Mouse (Mus musculus) G1E (cell line): Measurements from ENCODE around the gene Fhit. TPM values are rescaled to one million over a fixed set of nuclear protein-coding genes. Genes with fewer than 3 reads are reported as not detected.
"Not testable (repeated sequence)": the region's sequence is repeated elsewhere in the genome, so short reads cannot be mapped to it uniquely, and the experiment has no call there.

ENCODE experiments used
- ATAC-seq: 2 replicates; pipeline ENCODE4 v1.8.0; 2016; ENCODE audit warnings: mild to moderate bottlenecking; ENCODE audit not compliant: insufficient number of reproducible peaks, poor library complexity, low FRiP score, severe bottlenecking; ENCODE audit errors: extremely low read depth
- DNase-seq: peaks from one replicate; pipeline ENCODE4 v3.0.0; 2012; ENCODE audit warnings: low spot score
- H3K27me3 ChIP-seq: 2 replicates; pipeline ENCODE4 v1.6.1; 2012; ENCODE audit warnings: mild to moderate bottlenecking, low read length, inconsistent platforms; ENCODE audit not compliant: insufficient read depth
- H3K36me3 ChIP-seq: replicated peaks from 2 replicates; pipeline ENCODE3; 2012; ENCODE audit warnings: mild to moderate bottlenecking, inconsistent platforms
- H3K4me1 ChIP-seq: 2 replicates; pipeline ENCODE4 v1.6.1; 2012; ENCODE audit warnings: low read depth, low read length, inconsistent platforms, mixed read lengths; ENCODE audit not compliant: insufficient read depth
- H3K4me3 ChIP-seq: 2 replicates; pipeline ENCODE4 v1.5.1; 2012; ENCODE audit warnings: low read depth, mild to moderate bottlenecking, inconsistent platforms, low read length, moderate library complexity, mixed read lengths
- H3K9me3 ChIP-seq: replicated peaks from 2 replicates; pipeline ENCODE4 v1.6.1; 2012; ENCODE audit warnings: inconsistent platforms
- CTCF ChIP-seq: IDR thresholded peaks from 2 replicates; pipeline ENCODE4 v1.5.1; 2012; ENCODE audit warnings: low read depth, low read length, inconsistent platforms, mixed read lengths
- GATA1 ChIP-seq: IDR thresholded peaks from 2 replicates; pipeline ENCODE4 v1.6.1; 2012; ENCODE audit warnings: borderline replicate concordance, low read length, inconsistent platforms, mixed read lengths
- GATA2 ChIP-seq: IDR thresholded peaks from 2 replicates; pipeline ENCODE4 v1.6.1; 2012; ENCODE audit warnings: low read depth, low read length, inconsistent platforms, borderline replicate concordance
- POLR2AphosphoS5 ChIP-seq: IDR thresholded peaks from 2 replicates; pipeline ENCODE4 v1.6.1; 2012; ENCODE audit warnings: low read depth, low read length, inconsistent platforms; ENCODE audit not compliant: insufficient replicate concordance
- TAL1 ChIP-seq: conservative IDR thresholded peaks from 2 replicates; pipeline ENCODE4 v1.6.1; 2012; ENCODE audit warnings: low read depth, low read length, inconsistent platforms, mixed read lengths
- polyA plus RNA-seq: library from polyadenylated mRNA; stranded (reverse); fragments of >175 nt; gene quantifications from 2 replicates; pipeline ENCODE4 v1.2.3, GENCODE M21; 2012
- total RNA-seq, 2 experiments: library from RNA; stranded (forward) in 1 of 2; stranded (reverse) in 1 of 2; fragments of 200-1000 nt in 1 of 2; fragments of >200 nt in 1 of 2; fragmentation: Nextera tagmentation in 1 of 2; gene quantifications; 2 replicates each; pipeline ENCODE4 v1.2.3; 2014 to 2017

Gene Fhit
- total and polyA plus RNA-seq, 3 experiments: not detected

GRCm38 (mm10) chr14:11085596-11085995 lies 76.2 kb downstream of the Fhit start:
- Histone ChIP-seq H3K4me1 (no peaks in the 10 kb centered on the region), H3K36me3 (no peaks in the 10 kb centered on the region), H3K9me3 (no peaks in the 10 kb centered on the region), H3K27me3 (no peaks in the 10 kb centered on the region), H3K4me3 (no peak overlapping the region)
- TF ChIP-seq GATA2: no peak
- TF ChIP-seq CTCF: no peak
- TF ChIP-seq POLR2AphosphoS5: no peak
- no peak for TF ChIP-seq GATA1
- no peak for TF ChIP-seq TAL1
- no peak for DNase-seq
- ATAC-seq: no peak

GRCm38 (mm10) chr14:11083946-11084345 lies 77.9 kb downstream of the Fhit start:
- TF ChIP-seq POLR2AphosphoS5 (no peak), GATA2 (no peak), CTCF (no peak), GATA1 (no peak), TAL1 (no peak)
- Histone ChIP-seq H3K27me3 (no peaks in the 10 kb centered on the region), H3K4me3 (no peak overlapping the region), H3K4me1 (no peaks in the 10 kb centered on the region), H3K9me3 (no peaks in the 10 kb centered on the region), H3K36me3 (no peaks in the 10 kb centered on the region)
- DNase-seq (no peak), ATAC-seq (no peak)

- H3K4me1 ChIP-seq: no peaks in the 10 kb centered on the region
- DNase-seq: no peak
- H3K36me3 ChIP-seq: no peaks in the 10 kb centered on the region
- H3K9me3 ChIP-seq: no peaks in the 10 kb centered on the region
- TF ChIP-seq TAL1 (no peak), POLR2AphosphoS5 (no peak), GATA2 (no peak), CTCF (no peak), GATA1 (no peak)
- no peak overlapping the region for H3K4me3 ChIP-seq
- H3K27me3 ChIP-seq: no peaks in the 10 kb centered on the region
- no peak for ATAC-seq
Measured at GRCm38 (mm10) chr14:11083462-11083861, 78.4 kb downstream of the Fhit start.

GRCm38 (mm10) chr14:11063594-11063993 lies 98.2 kb downstream of the Fhit start:
- TF ChIP-seq POLR2AphosphoS5: no peak
- no peak for TF ChIP-seq GATA2
- TF ChIP-seq TAL1: no peak
- no peak for TF ChIP-seq GATA1
- H3K36me3 ChIP-seq: no peaks in the 10 kb centered on the region
- ATAC-seq: no peak
- no peaks in the 10 kb centered on the region for H3K9me3 ChIP-seq
- no peak for DNase-seq
- no peak overlapping the region for H3K4me3 ChIP-seq
- no peaks in the 10 kb centered on the region for H3K4me1 ChIP-seq
- no peaks in the 10 kb centered on the region for H3K27me3 ChIP-seq

- H3K4me3 ChIP-seq: no peak overlapping the region
- TF ChIP-seq TAL1: no peak
- H3K27me3 ChIP-seq: no peaks in the 10 kb centered on the region
Measured at GRCm38 (mm10) chr14:11060221-11060620, 101.6 kb downstream of the Fhit start.

GRCm38 (mm10) chr14:11039503-11040300 lies 122.1 kb downstream of the Fhit start:
- ATAC-seq, H3K27me3 ChIP-seq, H3K36me3 ChIP-seq, H3K9me3 ChIP-seq, DNase-seq, H3K4me3 ChIP-seq, H3K4me1 ChIP-seq: not testable (repeated sequence)

More at GRCm38 (mm10) chr14:11060221-11060620, 101.6 kb downstream of the Fhit start:
- ATAC-seq: no peak
- Histone ChIP-seq H3K9me3 (no peaks in the 10 kb centered on the region), H3K36me3 (no peaks in the 10 kb centered on the region), H3K4me1 (no peaks in the 10 kb centered on the region)
- DNase-seq: no peak

- no peaks in the 10 kb centered on the region for H3K27me3 ChIP-seq
- no peaks in the 10 kb centered on the region for H3K36me3 ChIP-seq
- ATAC-seq (no peak), DNase-seq (no peak)
- H3K4me3 ChIP-seq: no peak overlapping the region
- no peaks in the 10 kb centered on the region for H3K9me3 ChIP-seq
- TF ChIP-seq TAL1: no peak
- no peak for TF ChIP-seq CTCF
- TF ChIP-seq POLR2AphosphoS5: no peak
- TF ChIP-seq GATA2: no peak
- TF ChIP-seq GATA1: no peak
- H3K4me1 ChIP-seq: no peaks in the 10 kb centered on the region
Measured at GRCm38 (mm10) chr14:11021391-11021790, 140.4 kb downstream of the Fhit start.
